22 mouse cellular contexts compared by ENCODE assay signal in the genomic region with DNA sequence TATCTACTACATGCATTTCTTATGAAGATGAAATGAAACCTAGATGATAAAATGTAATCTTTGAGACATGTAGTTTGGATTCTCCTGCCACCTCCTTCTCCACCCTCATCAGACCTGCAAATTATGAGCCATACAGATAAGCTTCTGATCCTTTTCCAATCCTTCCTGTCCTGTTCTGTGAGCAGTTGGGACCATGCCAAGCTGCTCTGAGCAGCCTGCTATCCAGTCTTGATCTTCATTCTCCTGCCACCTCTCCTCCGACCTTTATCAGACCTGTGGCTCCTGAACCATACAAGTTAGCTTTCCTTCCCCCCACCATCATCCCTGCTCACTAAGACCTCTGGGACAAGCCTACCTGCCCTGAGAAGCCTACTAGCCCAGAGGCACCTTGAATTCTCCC.
"Had no signal": no experiment of that assay in that cellular context is flagged by ENCODE, and none has a peak within 500 bp of the region (broad histone marks: within the 10 kb centered on the region; RNA-seq: fewer than 3 reads in every experiment).

No protein-coding gene starts in this region.

- H3K4me3 ChIP-seq: embryonic facial prominence, embryonic 10.5 days; embryonic facial prominence, embryonic 12.5 days; embryonic facial prominence, embryonic 13.5 days; embryonic facial prominence, embryonic 15.5 days; erythroblast, embryonic 14.5 days; forebrain, embryonic 10.5 days; forebrain, embryonic 12.5 days; forebrain, embryonic 13.5 days; forebrain, embryonic 15.5 days; gastrocnemius, adult 2 months; heart, adult 2 months; heart, embryonic 10.5 days had no signal

- H3K4me1 ChIP-seq: embryonic facial prominence, embryonic 10.5 days; embryonic facial prominence, embryonic 12.5 days; embryonic facial prominence, embryonic 13.5 days; embryonic facial prominence, embryonic 15.5 days; forebrain, embryonic 10.5 days; forebrain, embryonic 12.5 days; forebrain, embryonic 13.5 days; forebrain, embryonic 15.5 days; heart, embryonic 10.5 days had no signal

- H3K27ac ChIP-seq: embryonic facial prominence, embryonic 10.5 days; embryonic facial prominence, embryonic 12.5 days; embryonic facial prominence, embryonic 13.5 days; embryonic facial prominence, embryonic 15.5 days; forebrain, embryonic 10.5 days; forebrain, embryonic 12.5 days; forebrain, embryonic 13.5 days; forebrain, embryonic 15.5 days; gastrocnemius, adult 2 months; heart, adult 2 months; heart, embryonic 10.5 days had no signal

- DNase-seq: cerebellum, adult 8-10 months; cerebellum, adult 9-11 months; embryo, embryonic 11 days; forebrain, postnatal 0 days; gastrocnemius, adult 2 months; gastrocnemius, postnatal 10 days; gastrocnemius, postnatal 14 days; gastrocnemius, postnatal 25 days; gastrocnemius, postnatal 36 days; heart, adult 11 months; heart, adult 18-20 months; heart, adult 2 months had no signal

- H3K27me3 ChIP-seq: embryonic facial prominence, embryonic 12.5 days; embryonic facial prominence, embryonic 13.5 days; embryonic facial prominence, embryonic 15.5 days; forebrain, embryonic 12.5 days; forebrain, embryonic 13.5 days; forebrain, embryonic 15.5 days had no signal
